Mouse (Mus musculus): ENCODE results near the gene Actr2. TPM values are rescaled to one million over a fixed set of nuclear protein-coding genes. Genes with fewer than 3 reads are reported as not detected.
A peak's percentile ranks its signal among the peaks of the same experiment; 100 is the strongest.
"Not testable (repeated sequence)": the region's sequence is repeated elsewhere in the genome, so short reads cannot be mapped to it uniquely, and the experiment has no call there.

The Actr2 gene
- total RNA-seq (2022) = 10 to 100 TPM; 67.5 to 80.3 (median 71.4) TPM

DNA sequence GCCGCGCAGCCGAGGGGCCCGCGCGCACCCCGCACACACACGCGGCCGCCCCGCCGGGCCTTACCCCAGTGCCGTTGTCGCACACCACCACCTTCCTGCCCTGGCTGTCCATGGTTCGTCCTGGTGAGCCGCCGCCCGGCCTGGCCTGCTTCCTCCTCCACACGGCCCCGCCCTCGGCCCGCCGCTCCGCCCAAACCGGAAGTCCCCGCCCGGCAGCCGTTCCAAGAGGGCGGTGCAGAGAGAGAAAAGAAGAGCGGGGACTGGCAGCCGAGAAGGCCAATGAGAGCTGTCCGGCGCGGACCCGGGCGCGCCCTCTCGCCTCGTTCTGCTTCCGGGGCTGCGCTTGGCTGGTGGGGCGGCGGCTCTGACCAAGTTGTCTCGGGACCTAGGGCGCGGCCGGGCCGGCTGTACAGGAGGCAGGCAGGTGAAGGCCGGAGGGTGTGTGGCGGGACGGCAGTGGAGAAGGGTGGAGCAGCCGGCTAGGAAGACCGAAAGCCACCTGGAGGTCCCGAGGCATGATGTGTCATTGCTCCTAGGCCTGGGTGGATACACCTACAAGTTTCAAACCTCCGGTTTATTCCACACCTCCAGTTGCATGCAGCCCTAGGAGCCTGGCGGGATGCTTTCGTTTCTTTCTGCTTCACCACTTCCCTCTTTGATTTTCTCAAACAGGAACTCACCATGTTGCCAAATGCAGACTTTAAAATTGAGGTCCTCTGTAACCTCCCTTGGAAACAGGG, at the start of gene Actr2:
Actr2 (minus strand) TSS at position 173 of the 740 bp plus-strand sequence.
- DNase-seq (ENCODE audit: low spot score) = peak; percentile 98

DNA sequence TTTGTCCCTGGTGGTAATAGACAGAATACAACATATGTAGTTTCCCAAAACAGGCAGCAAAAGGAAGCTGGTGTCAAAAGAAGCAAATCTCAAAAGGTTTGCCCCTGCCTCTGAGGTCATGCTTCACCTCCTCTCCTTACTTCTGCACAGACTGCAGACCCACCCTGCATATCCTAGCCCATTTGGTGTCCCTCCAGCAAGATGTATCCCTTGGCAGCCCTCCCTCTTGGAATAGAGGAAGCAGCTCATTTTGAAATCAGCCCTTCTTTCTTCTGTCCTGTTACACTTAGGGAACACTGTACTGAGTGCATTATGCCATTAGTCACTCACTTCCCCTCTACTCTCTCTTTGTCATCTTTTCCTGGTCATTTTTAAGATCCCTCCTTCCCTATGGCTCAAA, 46.2 kb upstream of the Actr2 start:
- DNase-seq (ENCODE audit: low spot score) = no peak

DNA sequence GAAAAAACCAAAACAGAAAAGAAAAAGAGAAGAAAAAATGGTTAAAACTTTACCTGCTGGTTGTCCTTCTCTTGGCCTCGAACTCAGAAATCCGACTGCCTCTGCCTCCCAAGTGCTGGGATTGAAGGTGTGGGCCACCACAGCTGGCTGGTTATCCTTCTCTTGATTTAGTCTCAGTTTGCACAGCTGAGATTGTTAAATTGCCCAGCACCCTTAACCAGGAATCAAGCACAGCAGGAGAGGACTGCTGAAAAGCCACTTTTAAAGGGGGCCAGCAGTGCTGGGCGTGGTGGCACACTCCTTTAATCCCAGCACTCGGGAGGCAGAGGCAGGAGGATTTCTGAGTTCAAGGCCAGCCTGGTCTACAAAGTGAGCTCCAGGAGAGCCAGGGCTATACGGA, 40.8 kb upstream of the Actr2 start:
- DNase-seq (ENCODE audit: low spot score) = not testable (repeated sequence)

DNA sequence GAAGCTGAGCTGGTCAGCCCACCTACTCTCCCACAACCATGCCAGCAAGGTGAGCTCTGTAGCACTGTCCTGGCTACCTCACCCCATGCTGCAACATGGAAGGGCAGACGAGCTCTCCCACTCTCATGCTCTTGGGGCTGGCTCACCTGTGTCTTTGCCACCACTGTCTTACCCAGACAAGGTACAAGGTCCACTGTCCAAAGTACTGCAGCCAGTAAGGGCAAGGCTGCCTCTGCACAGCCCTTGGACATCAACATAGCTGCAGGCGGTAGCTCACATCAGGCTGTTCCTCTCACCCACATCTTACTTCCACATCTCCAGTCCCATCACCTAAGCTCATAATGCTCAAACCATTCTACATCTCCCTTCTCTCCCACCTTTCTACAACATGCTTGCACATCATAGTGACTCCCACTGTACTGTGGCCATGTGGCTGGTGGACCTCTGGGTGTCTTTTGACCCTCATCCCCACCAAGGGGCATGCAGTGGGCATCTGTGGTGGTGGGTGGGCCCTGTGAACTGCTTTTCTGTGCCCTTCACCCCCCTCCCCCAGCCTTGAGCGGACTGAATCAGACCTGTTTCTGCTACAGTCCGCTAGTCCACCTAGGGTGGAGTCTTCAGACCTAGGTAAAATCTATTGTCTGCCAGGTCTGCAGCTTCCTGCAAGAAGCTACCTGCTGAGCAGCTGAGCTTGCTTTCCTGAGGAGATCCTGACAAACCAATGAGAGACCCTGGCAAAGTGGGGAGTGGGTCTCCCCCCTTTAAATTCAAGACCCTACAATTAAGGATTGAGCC, 39.6 kb upstream of the Actr2 start:
- no peak for DNase-seq (ENCODE audit: low spot score)

DNA sequence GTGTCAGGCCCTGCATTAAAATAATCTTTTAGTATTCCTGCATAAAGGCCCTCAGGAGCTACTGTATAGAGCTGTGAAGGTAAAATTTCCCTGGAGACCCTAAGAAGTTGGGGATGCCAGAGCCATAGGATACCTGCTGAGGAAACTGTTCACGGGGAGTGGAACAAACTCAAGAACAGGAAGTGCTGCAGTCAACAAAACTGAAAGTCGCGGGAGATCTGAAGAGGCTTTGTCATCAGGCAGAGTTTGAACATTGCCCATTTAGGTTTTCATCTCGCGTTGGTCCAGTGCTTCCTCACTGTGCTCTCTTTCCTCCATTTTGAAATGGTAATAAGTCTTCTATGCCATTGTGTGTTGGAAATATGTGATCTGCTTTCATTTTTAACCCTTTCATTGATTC, 38.6 kb upstream of the Actr2 start:
- no peak for DNase-seq (ENCODE audit: low spot score)

DNA sequence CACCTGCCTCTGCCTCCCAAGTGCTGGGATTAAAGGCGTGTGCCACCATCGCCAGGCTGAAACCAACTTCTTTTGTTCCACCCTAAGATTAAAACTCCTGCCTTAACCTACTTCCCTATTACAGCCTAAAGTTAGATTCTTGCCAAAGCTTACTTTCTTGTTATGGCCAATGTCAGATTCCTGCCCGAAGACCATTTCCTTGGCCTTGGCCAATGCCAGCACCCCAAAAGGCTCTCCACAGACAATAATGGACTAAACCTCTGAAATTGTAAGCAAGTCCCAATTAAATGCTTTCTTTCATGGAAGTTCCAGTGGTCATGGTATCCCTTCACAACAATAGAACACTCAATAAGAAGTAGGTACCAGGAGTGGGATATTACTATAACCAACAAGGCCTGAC, 37.2 kb upstream of the Actr2 start:
- no peak for DNase-seq (ENCODE audit: low spot score)

DNA sequence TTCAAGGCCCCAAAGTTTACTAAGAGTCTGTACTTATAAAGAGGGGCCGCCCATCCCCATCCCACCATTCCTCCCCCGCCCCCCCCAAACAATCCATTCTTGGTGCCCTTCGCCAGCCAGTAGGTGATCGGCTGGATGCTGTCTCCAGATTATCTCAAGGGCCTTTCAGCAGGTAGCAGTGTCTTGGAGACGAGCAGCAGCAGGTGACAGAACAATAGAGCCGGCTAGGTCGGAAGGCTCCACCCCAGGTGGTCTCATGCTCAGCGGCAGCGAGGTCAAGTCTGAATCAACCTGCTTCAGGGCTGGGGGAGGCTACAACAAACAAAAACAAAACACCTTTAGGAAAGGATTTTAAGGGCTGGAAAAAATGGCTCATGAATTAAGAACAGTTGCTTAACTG, 32.7 kb upstream of the Actr2 start:
- DNase-seq (ENCODE audit: low spot score) = no peak

DNA sequence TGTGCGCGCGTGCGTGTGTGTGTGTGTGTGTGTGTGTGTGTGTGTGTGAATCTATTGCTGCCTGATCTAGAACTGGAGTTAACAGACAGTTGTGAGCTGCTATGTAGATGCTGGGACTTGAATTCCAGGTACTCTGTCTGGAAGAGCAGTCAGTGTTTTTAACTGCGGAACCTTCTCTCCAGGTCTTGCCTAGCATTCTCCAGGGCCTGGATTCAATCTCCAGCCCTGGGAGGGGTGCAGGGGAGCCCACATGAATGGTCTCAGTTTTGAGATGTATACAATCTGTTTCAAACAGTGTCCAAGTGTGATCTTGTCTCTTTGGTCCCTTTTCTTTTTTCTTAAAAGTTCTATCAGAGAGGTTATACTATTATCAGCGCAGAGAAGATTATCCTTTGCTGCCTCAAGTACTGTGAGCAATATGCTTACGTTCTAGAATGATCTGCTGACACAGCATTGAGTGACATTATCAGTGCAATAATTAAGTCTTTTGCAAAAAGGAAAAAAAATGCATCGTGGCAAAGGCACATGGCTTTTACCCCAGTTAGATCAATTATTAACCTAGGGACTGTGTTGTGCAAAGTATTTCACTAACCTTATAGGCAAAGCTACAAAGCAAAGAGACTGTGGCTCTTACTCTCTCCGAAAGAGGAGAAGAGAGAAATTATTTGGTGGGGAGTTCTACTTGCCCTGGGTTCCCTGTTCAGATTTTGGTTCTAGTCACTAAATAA, 32.0 kb upstream of the Actr2 start:
- DNase-seq (ENCODE audit: low spot score) = no peak

DNA sequence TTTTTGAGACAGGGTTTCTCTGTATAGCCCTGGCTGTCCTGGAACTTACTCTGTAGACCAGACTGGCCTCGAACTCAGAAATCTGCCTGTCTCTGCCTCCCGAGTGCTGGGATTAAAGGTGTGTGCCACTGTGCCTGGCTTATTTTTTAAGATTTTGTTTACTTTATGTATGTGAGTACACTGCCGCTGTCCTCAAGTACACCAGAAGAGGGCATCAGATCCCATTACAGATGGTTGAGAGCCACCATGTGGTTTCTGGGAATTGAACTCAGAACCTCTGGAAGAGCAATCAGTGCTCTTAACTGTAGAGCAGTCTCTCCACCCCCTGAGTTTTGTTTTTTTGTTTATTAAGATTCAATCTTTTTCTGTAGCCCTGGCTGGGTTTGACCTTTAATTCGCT, 31.0 kb upstream of the Actr2 start:
- DNase-seq (ENCODE audit: low spot score) = peak; percentile 3

DNA sequence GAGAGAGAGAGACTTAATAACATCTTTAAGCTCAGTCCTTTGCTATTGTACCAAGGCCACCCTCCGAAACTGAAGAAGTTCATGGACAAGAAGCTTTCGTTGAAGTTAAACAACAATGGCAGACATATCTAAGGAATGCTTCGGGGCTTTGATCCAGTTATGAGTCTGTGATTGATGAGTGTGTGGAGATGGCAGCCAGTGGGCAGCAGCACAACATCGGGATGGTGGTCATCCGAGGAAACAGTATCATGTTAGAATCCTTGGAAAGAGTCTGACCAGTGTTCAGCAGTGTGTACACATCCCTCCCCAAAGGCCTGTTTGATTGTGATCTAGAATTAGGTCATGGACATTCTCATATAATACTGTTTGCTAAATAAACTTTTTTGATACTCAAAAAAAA, 29.8 kb upstream of the Actr2 start:
- DNase-seq (ENCODE audit: low spot score) = no peak

DNA sequence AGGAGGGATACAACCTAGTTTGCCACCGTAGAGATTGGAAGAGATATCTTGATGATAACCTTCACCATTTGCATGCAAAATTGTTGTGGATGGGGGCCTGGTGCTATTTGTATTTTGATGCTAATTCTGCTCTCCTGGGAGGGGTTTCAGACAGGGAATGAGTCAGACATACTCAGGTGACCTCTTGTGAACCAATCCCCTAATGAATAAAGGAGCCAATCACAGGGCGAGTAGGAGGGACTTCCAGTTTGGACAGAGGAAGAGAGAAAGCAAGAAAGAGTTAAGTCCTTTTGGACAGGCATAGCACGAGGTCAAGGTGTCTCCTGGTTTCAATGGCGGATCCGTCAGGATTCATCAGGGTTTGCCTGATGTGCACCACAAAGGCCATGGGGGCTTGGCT, 27.6 kb upstream of the Actr2 start:
- no peak for DNase-seq (ENCODE audit: low spot score)

DNA sequence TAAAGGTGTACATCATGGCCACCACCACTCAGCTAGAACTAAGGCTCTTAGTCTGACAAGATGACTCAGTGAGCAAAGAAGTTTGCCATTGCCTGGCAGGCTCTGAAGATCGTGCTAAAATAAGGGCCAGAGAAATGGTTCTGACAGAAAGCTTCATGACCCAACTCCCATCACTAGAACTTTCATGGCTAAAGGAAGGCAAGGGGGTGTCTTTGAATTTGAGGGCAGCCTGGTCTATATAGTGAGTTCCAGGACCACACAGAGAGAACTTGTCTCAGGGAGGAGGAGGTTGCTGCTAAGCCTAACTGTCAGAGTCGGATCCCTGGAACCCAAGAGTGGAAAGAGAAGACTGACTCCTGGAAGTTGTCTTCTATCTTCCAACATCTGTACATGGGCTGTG, 27.0 kb upstream of the Actr2 start:
- DNase-seq (ENCODE audit: low spot score) = no peak

DNA sequence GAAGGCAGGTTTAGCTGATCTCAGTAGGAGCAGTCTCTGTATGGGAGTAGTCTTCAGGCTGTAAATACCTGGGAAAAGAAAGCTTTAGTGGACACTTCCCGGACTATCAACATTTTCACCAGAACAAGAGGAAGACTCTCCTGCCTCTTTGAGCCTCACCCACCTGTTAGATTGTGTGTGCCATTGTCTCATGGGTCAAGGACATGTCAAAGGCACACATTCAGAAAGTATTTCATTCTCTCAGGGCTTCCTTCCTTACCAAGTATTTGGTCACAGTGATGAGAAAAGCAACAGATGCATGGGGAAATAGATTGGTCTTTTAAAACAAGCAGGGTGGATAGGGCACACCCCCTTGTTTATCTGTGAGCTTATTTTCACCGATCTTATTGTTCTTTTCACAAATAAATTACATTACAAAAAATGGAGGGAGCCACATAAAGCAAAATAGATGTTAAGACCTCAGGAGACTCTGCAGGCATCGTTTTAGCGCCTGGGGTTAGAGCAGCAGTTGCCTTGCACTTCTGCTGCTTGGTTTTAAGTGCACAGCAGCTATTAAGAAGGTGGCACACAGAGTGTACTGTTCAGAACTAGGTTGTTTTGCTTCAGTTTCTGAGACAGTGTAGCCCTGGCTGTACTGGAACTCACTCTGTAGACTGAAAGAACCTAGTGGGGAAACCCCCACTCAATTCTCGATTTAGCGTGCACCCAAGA, 25.9 kb upstream of the Actr2 start:
- DNase-seq (ENCODE audit: low spot score) = no peak

DNA sequence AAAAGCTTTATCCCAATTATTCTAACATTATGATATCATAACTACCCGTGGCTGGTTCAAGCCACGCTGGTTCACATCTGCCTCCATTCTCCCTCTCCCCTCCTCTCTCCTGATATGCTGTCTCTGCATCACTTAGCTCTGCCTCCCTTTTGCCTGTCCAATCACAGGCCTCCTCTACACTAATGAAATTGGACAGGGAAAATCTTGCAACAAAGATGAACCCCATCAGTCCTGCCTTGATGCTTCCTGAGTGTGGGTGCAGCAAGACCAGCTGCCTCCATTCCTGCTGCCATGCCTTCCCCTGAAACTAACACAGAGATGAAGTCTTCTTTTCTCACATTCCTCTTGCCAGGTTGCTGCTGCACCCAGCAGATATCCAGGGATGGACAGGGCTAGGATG, 25.2 kb upstream of the Actr2 start:
- no peak for DNase-seq (ENCODE audit: low spot score)

DNA sequence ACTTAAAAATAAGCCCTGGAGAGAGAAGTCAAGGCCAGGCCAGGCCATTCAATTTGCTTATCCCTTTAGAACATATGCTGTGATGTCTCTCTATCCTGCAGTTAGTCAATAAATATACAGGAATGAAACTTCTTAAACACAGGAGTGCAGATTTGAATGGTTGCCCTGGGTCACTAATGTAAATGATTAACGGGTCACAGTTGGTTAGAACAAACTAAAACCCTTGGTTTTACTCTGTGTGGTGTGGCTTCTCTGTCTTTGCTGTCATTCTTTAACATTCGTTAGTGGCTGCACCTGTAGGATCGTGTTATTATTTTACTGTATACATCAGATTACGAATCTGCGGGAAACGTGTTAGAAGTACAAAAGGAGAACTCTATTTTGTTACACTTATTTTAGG, 23.6 kb upstream of the Actr2 start:
- DNase-seq (ENCODE audit: low spot score) = no peak

DNA sequence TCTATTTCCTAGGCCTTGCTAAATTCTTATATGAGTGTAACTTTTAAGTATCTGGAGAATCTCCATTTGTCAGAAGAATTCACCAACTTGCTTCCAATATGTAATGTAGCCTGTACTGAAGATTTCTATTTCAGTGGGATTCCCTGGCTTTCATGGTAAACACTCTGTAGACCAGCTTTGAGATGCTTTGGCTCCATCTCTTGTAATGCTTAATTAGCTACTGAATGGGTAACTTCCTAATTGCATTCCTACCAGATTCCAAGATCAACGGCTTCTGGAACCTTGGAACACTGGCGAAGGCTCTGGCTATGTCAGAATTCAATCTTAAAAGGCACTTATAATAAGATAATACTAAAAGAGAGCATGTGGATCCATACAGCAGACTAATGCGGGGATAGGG, 22.2 kb upstream of the Actr2 start:
- DNase-seq (ENCODE audit: low spot score) = not testable (repeated sequence)

DNA sequence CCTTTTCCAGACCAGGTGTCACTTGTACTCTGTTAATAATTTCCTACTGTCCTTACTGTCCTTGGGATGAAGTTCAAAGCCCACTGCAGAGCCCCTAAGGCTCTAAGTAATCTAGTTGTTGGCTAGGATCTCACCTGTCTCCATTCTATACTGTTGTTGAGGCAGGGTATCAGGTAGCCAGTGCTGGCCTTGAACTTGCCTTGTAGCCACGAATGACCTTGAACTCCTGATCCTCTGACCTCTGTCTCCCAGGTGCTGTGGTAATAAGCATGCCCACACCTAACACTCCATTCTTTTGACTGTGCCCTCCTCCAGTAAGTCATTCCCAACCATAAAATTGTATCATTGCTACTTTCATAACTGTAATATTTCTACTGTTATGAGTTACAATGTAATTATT, 21.0 kb upstream of the Actr2 start:
- no peak for DNase-seq (ENCODE audit: low spot score)

DNA sequence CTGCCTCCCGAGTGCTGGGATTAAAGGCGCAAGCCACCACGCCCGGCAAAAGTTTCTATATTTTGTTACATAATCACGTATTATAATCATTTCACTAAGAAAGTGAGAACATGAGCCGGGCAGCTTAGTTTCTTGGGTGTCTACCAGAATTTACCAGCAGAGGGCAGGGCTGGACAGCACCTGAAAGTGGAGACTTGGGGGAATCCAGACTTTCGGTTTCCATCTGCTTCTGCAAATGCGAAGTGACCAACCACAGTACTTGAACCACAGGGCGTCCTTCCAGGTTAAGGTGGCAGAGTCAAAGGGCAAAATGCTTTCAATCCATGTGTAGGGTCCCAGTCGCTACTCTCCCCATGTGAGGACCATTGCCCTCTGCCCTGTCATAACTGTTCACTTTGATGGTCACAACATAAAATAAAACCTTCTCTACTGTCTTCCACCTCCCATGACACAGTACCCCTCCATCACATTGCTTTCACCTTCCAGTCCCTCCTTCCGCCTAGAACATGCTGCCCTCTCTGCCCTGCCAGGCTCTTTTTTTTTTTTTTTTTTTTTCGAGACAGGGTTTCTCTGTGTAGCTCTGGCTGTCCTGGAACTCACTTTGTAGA, 20.3 kb upstream of the Actr2 start:
- peak; percentile 88 for DNase-seq (ENCODE audit: low spot score)

DNA sequence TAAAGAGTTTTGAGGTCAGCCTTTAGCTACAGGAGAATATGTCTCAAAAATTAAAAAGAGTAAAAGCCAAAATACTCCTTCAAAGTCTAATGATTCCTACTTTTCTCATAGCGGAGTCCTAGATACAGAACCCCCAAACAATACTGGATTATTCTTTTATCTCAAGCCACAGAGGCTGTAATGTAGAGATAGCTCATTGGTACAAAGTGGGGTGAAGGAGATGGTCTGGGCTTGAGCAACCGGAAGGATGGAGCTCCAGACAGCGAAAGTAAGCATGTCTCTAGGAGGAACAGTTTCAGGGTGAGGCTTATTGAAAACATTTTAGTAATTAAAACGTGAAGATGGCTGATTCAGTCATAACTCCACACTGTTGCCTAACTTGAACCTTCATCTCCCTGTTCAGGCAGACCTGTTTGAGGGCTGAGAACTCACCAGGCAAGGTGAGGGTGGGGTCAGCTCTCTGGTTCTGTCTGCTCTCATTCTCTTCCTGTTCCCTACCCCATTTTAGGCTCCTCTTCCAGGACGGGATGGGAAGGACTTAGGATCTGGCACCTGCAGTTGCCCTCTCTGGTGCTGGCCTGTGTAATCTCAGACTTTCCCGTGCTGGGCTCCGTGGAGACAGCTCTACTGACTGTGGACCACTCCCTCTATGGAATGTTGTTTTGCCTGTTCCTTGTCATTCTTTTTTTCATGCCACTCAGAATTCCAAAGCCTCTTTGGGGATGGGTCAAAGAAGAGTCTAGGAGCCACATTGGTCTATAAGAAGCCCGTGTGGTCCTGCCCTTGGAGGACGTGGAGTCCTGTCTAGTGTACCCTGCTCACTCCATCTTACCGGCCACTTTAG, 14.2 kb upstream of the Actr2 start:
- no peak for DNase-seq (ENCODE audit: low spot score)

DNA sequence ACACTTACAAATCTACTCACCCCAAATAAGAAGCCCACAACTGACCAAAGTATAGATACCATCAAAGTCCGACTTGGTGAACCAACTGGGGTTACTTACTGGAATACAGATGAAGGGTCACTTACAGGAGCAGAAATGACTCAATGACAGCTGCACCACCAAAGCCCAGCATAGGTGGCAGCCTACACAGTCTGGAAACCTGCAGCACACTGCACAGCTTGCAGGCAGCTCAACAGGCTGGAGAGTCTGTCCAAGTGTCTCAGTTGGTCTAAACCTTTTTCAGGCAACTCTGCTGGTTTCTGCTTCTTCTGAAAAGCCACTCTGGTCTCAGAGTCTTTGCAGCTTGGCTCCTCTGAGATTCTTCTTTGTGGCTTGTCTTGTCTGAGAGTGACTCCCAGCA, 12.7 kb upstream of the Actr2 start:
- no peak for DNase-seq (ENCODE audit: low spot score)

DNA sequence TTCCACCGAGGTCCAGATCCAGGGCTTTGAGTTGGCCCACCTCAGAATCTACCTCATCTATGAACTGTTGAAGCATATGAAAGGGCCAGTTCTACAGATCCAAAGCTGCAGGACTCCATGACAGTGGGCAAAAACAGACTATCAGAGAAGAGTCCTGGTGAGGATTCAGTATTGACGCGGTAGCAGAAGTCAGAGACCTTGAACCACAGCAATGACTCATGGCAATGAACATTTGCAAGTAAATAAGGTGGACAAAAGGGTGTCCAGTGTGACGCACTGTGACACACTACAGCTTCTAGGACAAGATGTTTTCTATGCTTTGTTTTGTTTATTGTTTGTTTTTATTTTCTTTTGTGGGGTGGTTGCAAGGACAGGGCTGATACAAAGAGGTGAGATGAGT, 4.0 kb upstream of the Actr2 start:
- no peak for DNase-seq (ENCODE audit: low spot score)

Data from heart, adult 8-10 months (tissue).